Comparison of ENCODE assay signal across 9 mouse cellular contexts in genomic region chr5:35970380-35971105, GRCm38 (mm10).
DNase-seq lines count a peak whose midpoint lies in the region; ATAC-seq lines count a peak whose summit lies in the region.
"Had no signal": no experiment of that assay in that cellular context is flagged by ENCODE, and none has a peak within 500 bp of the region (broad histone marks: within the 10 kb centered on the region; RNA-seq: fewer than 3 reads in every experiment).

No protein-coding gene starts in this region.

- H3K27me3 ChIP-seq in neural tube, embryonic 14.5 days (ENCODE audit: control insufficient read depth, insufficient read depth, low read length): no peaks in the 10 kb centered on the region

- no peak overlapping the region for H3K9ac ChIP-seq in neural tube, embryonic 14.5 days (replicated peaks; ENCODE audit: low read depth, low read length)

- no peak overlapping the region for H3K4me2 ChIP-seq in neural tube, embryonic 14.5 days (ENCODE audit: low read depth, low read length)

- peaks cover 35% of the 10 kb centered on the region for H3K36me3 ChIP-seq in neural tube, embryonic 14.5 days (ENCODE audit: control insufficient read depth, insufficient read depth, low read length)
- H3K36me3 ChIP-seq: G1E had no signal

- no peak overlapping the region for H3K4me3 ChIP-seq in neural tube, embryonic 14.5 days (ENCODE audit: low read depth, low read length)

- peak overlapping the region; percentile 55 for H3K27ac ChIP-seq in neural tube, embryonic 14.5 days (ENCODE audit: low read depth, low read length)

- intact Hi-C loops in gastrocnemius, postnatal 14 days (cut with DNase I; ENCODE audit: low total_unique reads): loop anchor here (5.0 kb wide), 1 partner anchor 98 kb away; no protein-coding TSS in a partner anchor

- peak; percentile 21 for DNase-seq in ovary, postnatal 36 days (ENCODE audit: low spot score)
- DNase-seq in ovary, postnatal 10 days (ENCODE audit: low spot score): no peak
- DNase-seq in gastrocnemius, postnatal 14 days: peak; percentile 83
- peak; percentile 37 for DNase-seq in kidney, adult 18-20 months
- peak; percentile 23 to 24 for DNase-seq in lung, adult 18-20 months
- no peak for DNase-seq in adrenal gland, adult 18-20 months (ENCODE audit: low spot score in 2 of 2)
- DNase-seq in adrenal gland, postnatal 25 days: no peak

- WGBS in neural tube, embryonic 14.5 days: 42% methylated on average over 12 of the region's 12 CpGs

- peaks cover 5% of the 10 kb centered on the region for H3K4me1 ChIP-seq in neural tube, embryonic 14.5 days (ENCODE audit: control insufficient read depth, insufficient read depth, low read length)

- H3K9me3 ChIP-seq in neural tube, embryonic 14.5 days (ENCODE audit: control insufficient read depth, low read length): no peaks in the 10 kb centered on the region
- H3K9me3 ChIP-seq: G1E had no signal

- peak; percentile 48; the same call in 1 of the 2 replicates for ATAC-seq in neural tube, embryonic 14.5 days (ENCODE audit: low read depth)

Comparison
In these comparisons a context has a peak if more than half of its experiments do, and no peak if none do; other contexts are left out.
1. DNase-seq: peak in ovary, postnatal 36 days (single experiment), gastrocnemius, postnatal 14 days (single experiment), kidney, adult 18-20 months (single experiment) and lung, adult 18-20 months (2 of 2); none in ovary, postnatal 10 days (single experiment), adrenal gland, adult 18-20 months (0 of 2) and adrenal gland, postnatal 25 days (single experiment).